Comparison of ENCODE assay signal across 8 mouse cellular contexts in the genomic region with DNA sequence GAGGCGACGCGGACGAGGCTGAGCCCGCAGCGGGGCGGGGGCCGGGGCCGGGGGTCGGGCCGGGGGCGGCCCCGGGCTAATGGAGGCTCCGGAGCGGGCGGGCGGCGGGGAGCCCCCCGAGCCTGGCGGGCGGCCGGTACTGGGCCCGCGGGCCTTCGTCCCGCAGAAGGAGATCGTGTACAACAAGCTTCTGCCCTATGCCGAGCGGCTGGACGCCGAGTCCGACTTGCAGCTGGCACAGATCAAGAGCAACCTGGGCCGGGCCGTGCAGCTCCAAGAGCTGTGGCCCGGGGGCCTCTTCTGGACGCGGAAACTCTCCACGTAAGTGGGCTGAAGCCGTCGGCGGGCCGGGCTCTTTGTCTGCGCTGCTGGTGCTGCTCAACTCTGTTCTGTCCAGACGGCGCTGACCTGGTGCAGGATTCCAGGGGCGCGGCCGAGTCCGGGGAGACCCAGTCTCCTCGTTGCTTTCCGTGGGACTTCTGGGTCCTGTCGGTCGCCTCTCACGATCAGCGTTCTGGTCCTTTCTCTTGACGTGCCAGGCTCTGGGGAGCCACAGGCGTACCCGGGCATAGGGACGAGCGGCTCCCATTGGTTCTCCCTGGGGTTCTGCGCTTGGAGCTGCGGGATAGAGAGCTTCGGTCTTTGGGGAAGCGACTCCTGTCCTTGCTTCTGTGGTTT. TPM values are rescaled to one million over a fixed set of nuclear protein-coding genes. Genes with fewer than 3 reads are reported as not detected.
A peak's percentile ranks its signal among the peaks of the same experiment; 100 is the strongest.
DNase-seq lines count a peak whose midpoint lies in the region; ATAC-seq lines count a peak whose summit lies in the region.

No protein-coding gene starts in this region.

- H3K9ac ChIP-seq in hindbrain, embryonic 15.5 days: peak overlapping the region; percentile 99

- H3K27ac ChIP-seq in hindbrain, embryonic 15.5 days (replicated peaks): peak overlapping the region; percentile 96

- intact Hi-C loops in left cerebral cortex, postnatal 10 days (cut with DNase I): no loop called here

- no peaks in the 10 kb centered on the region for H3K27me3 ChIP-seq in hindbrain, embryonic 15.5 days

- no peaks in the 10 kb centered on the region for H3K36me3 ChIP-seq in hindbrain, embryonic 15.5 days

- H3K4me3 ChIP-seq in hindbrain, embryonic 15.5 days: peak overlapping the region; percentile 100

- DNase-seq in T-cell, adult 2 months (ENCODE audit: low spot score): peak; percentile 34
- DNase-seq in cerebellum, postnatal 10 days: peak; percentile 61 to 73
- peak; percentile 27 to 34 for DNase-seq in frontal cortex, postnatal 14 days (ENCODE audit: low spot score in 2 of 2)
- DNase-seq in left cerebral cortex, postnatal 10 days (ENCODE audit: extremely low spot score in 1 of 2, low spot score in 2 of 2): peak; percentile 16 to 68
- peak; percentile 50 for DNase-seq in right cerebral cortex, postnatal 14 days
- peak; percentile 64 for DNase-seq in yolk sac, embryonic 10.5 days (ENCODE audit: low spot score)

- H3K9me3 ChIP-seq in hindbrain, embryonic 15.5 days: no peaks in the 10 kb centered on the region

- H3K4me1 ChIP-seq in hindbrain, embryonic 15.5 days (replicated peaks): peaks cover 28% of the 10 kb centered on the region

- H3K4me2 ChIP-seq in hindbrain, embryonic 15.5 days: peak overlapping the region; percentile 72

- ATAC-seq in hindbrain, embryonic 15.5 days (ENCODE audit: low FRiP score, low read depth): peak; percentile 86
- ATAC-seq in megakaryocyte progenitor cell, adult 5-6 weeks (replicated peaks; ENCODE audit: poor library complexity): peak; percentile 59

- 0% methylated on average over 59 of the region's 64 CpGs for WGBS in hindbrain, embryonic 15.5 days

RNA-seq across cellular contexts. Expression of gene Psme4, which starts 0.5 kb away (rescaled TPM):
- polyA plus RNA-seq in hindbrain, embryonic 15.5 days (2015; fragmentation: Nextera tagmentation; extraction: Ambion mirVana): 12.0 and 16.0 TPM in 2 replicates
- total RNA-seq in left cerebral cortex, postnatal 10 days (2021): 10 to 100 TPM; 54.5 to 55.2 TPM
- 46.7 and 51.2 TPM in 2 replicates for total RNA-seq in megakaryocyte progenitor cell, adult 5-6 weeks (2015)
- 44.1 and 49.0 TPM in 2 replicates for total RNA-seq in megakaryocyte progenitor cell, adult 5-6 weeks (2017)

Comparison
In these comparisons a context has a peak if more than half of its experiments do, and no peak if none do; other contexts are left out.
1. Peak in every context shown above with its lines: DNase-seq, ATAC-seq, H3K4me3 ChIP-seq and H3K27ac ChIP-seq.